Mouse (Mus musculus) kidney, adult 2 months (tissue): Measurements from ENCODE around the gene Ccr2.

ENCODE experiments used
- CTCF ChIP-seq: fragments of 200-500 bp; conservative IDR thresholded peaks from 2 replicates; pipeline ENCODE4 v1.5.1; 2011; ENCODE audit warnings: low read depth, mild to moderate bottlenecking, control low read depth, low read length, moderate library complexity, mixed read lengths; ENCODE audit not compliant: insufficient read depth, insufficient read length
- POLR2A ChIP-seq: fragments of 200-500 bp; IDR thresholded peaks from one replicate; pipeline ENCODE4 v1.6.1; 2011; ENCODE audit warnings: low read depth, low read length, control low read depth

GRCm38 (mm10) chr9:124111997-124112396 is 10.2 kb downstream of the Ccr2 start:
- TF ChIP-seq CTCF, result no peak
- no peak for TF ChIP-seq POLR2A
